Mouse (Mus musculus): ENCODE results near the gene Scube2.

DNA sequence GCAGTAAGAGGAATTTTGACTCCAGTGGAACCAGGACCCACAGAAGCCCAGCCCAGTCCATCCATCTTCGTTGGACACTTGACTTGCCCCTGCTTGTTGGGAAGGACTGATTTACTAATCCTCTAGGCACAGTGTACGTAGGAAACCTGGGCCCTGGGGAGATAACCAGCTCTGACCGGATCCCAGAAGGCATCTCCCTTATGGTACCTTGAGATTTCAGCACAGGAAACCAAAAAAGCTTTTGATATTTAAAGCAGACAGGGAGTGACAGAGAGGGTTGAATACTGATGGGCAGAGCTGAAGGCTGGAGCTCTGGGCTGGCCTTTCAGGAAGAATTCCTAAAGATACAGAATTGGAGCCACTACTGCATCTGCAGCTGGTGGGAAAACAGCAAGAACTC lies 10.1 kb upstream of the Scube2 start:
- TF ChIP-seq CTCF (IDR thresholded peaks at IDR 0.05; ENCODE audit: extremely low read depth, insufficient read depth, low read length) (no peak), POLR2A (IDR thresholded peaks at IDR 0.05; ENCODE audit: extremely low read depth, insufficient read depth, low read length) (no peak)
